Mouse (Mus musculus): Measurements from ENCODE around the gene Hmg20a.
"Not testable (repeated sequence)": the region's sequence is repeated elsewhere in the genome, so short reads cannot be mapped to it uniquely, and the experiment has no call there.

Gene Hmg20a

GRCm38 (mm10) chr9:56417948-56418737 is at the start of gene Hmg20a, which contains the start of gene Peak1:
TSS of gene Hmg20a (plus strand) at chr9:56418609.
TSS of gene Peak1 (minus strand) at chr9:56418067.
- peak; percentile 100 for DNase-seq (ENCODE audit: low spot score in 2 of 2)

- DNase-seq (ENCODE audit: low spot score in 2 of 2): no peak
Observed at GRCm38 (mm10) chr9:56368814-56369213, 49.6 kb upstream of the Hmg20a start.

GRCm38 (mm10) chr9:56370710-56371109 is 47.7 kb upstream of the Hmg20a start:
- DNase-seq (ENCODE audit: low spot score in 2 of 2): no peak

GRCm38 (mm10) chr9:56374401-56374800 is 44.0 kb upstream of the Hmg20a start:
- peak; percentile 6 to 30 for DNase-seq (ENCODE audit: low spot score in 2 of 2)

GRCm38 (mm10) chr9:56382786-56383185 is 35.6 kb upstream of the Hmg20a start:
- DNase-seq (ENCODE audit: low spot score in 2 of 2): no peak

GRCm38 (mm10) chr9:56392857-56393256 is 25.6 kb upstream of the Hmg20a start:
- DNase-seq (ENCODE audit: low spot score in 2 of 2): no peak

- DNase-seq (ENCODE audit: low spot score in 2 of 2): peak in 1 of 2 experiments; percentile 15
Observed at GRCm38 (mm10) chr9:56396306-56396705, 22.1 kb upstream of the Hmg20a start.

GRCm38 (mm10) chr9:56404619-56405018 is 13.8 kb upstream of the Hmg20a start:
- no peak for DNase-seq (ENCODE audit: low spot score in 2 of 2)

- no peak for DNase-seq (ENCODE audit: low spot score in 2 of 2)
Observed at GRCm38 (mm10) chr9:56409928-56410327, 8.5 kb upstream of the Hmg20a start.

- DNase-seq (ENCODE audit: low spot score in 2 of 2): no peak
Observed at GRCm38 (mm10) chr9:56412716-56413115, 5.7 kb upstream of the Hmg20a start.

- no peak for DNase-seq (ENCODE audit: low spot score in 2 of 2)
Observed at GRCm38 (mm10) chr9:56414322-56414721, 4.1 kb upstream of the Hmg20a start.

GRCm38 (mm10) chr9:56415393-56415792 is 3.0 kb upstream of the Hmg20a start:
- no peak for DNase-seq (ENCODE audit: low spot score in 2 of 2)

GRCm38 (mm10) chr9:56415935-56416607 is 2.3 kb upstream of the Hmg20a start:
- DNase-seq (ENCODE audit: low spot score in 2 of 2): no peak

- DNase-seq (ENCODE audit: low spot score in 2 of 2): peak; percentile 63
Observed at GRCm38 (mm10) chr9:56417415-56417947, 928 bp upstream of the Hmg20a start.

- peak; percentile 75 to 76 for DNase-seq (ENCODE audit: low spot score in 2 of 2)
Observed at GRCm38 (mm10) chr9:56418738-56419239, 380 bp downstream of the Hmg20a start.

- no peak for DNase-seq (ENCODE audit: low spot score in 2 of 2)
Observed at GRCm38 (mm10) chr9:56420236-56420635, 1.8 kb downstream of the Hmg20a start.

- no peak for DNase-seq (ENCODE audit: low spot score in 2 of 2)
Observed at GRCm38 (mm10) chr9:56420892-56421601, 2.6 kb downstream of the Hmg20a start.

- DNase-seq (ENCODE audit: low spot score in 2 of 2): no peak
Observed at GRCm38 (mm10) chr9:56421991-56422390, 3.6 kb downstream of the Hmg20a start.

GRCm38 (mm10) chr9:56424861-56425260 is 6.5 kb downstream of the Hmg20a start:
- DNase-seq (ENCODE audit: low spot score in 2 of 2): no peak

- no peak for DNase-seq (ENCODE audit: low spot score in 2 of 2)
Observed at GRCm38 (mm10) chr9:56435821-56436526, 17.6 kb downstream of the Hmg20a start.

- not testable (repeated sequence) for DNase-seq (ENCODE audit: low spot score in 2 of 2)
Observed at GRCm38 (mm10) chr9:56437300-56437892, 19.0 kb downstream of the Hmg20a start.

All from right cerebral cortex, postnatal 36 days (tissue).